14 mouse cellular contexts compared by ENCODE assay signal in the genomic region with DNA sequence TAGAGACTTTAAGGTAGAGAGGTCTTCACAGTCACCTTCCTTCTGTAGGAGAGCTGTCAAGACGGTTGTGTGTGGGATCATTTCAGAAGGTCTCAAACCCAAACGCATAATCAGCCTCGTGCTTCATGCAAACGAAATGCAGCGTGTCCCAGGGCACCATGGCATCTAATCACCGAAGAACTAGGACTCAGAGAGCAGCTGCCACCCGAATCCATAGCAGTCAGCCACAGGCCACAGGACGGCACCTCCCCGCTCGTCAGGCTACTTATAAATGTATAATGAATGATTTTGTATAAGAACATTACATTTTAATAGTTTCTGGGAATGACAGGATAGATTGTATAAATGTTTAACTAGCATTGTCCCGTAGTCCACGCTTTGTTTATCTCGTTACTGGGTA.
"Had no signal": no experiment of that assay in that cellular context is flagged by ENCODE, and none has a peak within 500 bp of the region (broad histone marks: within the 10 kb centered on the region; RNA-seq: fewer than 3 reads in every experiment).

No protein-coding gene starts in this region.

- H3K36me3 ChIP-seq: liver, embryonic 13.5 days; liver, embryonic 15.5 days; midbrain, embryonic 12.5 days; neural tube, embryonic 12.5 days; stomach, embryonic 15.5 days had no signal

- H3K4me1 ChIP-seq: neural tube, embryonic 12.5 days had no signal

- H3K4me3 ChIP-seq: liver, embryonic 13.5 days; liver, embryonic 15.5 days; midbrain, embryonic 12.5 days; neural tube, embryonic 12.5 days; stomach, embryonic 15.5 days had no signal

- H3K9ac ChIP-seq: liver, embryonic 13.5 days; liver, embryonic 15.5 days; lung, embryonic 14.5 days; midbrain, embryonic 12.5 days; neural tube, embryonic 12.5 days; stomach, embryonic 15.5 days had no signal

- H3K27ac ChIP-seq: liver, embryonic 13.5 days; liver, embryonic 15.5 days; midbrain, embryonic 12.5 days; neural tube, embryonic 12.5 days; stomach, embryonic 15.5 days; stomach, postnatal 0 days had no signal

- H3K27me3 ChIP-seq: liver, embryonic 13.5 days; liver, embryonic 15.5 days; midbrain, embryonic 12.5 days; neural tube, embryonic 12.5 days; stomach, embryonic 15.5 days had no signal

- H3K4me2 ChIP-seq: liver, embryonic 13.5 days; liver, embryonic 15.5 days; lung, embryonic 14.5 days; midbrain, embryonic 12.5 days; neural tube, embryonic 12.5 days; stomach, embryonic 15.5 days had no signal

- H3K9me3 ChIP-seq: liver, embryonic 15.5 days; midbrain, embryonic 12.5 days; neural tube, embryonic 12.5 days; stomach, embryonic 15.5 days had no signal

- DNase-seq: liver, embryonic 13.5 days; lung, adult 18-20 months; lung, embryonic 14.5 days; lung, postnatal 10 days; lung, postnatal 4 days; right cerebral cortex, postnatal 14 days; thymus, adult 2 months; thymus, postnatal 25 days; thymus, postnatal 4 days had no signal
